Mouse (Mus musculus): Measurements from ENCODE around the gene Neurod4. TPM values are rescaled to one million over a fixed set of nuclear protein-coding genes. Genes with fewer than 3 reads are reported as not detected.

Gene Neurod4
- not detected in 2 replicates for polyA plus RNA-seq (2012; rRNA removed)

DNA sequence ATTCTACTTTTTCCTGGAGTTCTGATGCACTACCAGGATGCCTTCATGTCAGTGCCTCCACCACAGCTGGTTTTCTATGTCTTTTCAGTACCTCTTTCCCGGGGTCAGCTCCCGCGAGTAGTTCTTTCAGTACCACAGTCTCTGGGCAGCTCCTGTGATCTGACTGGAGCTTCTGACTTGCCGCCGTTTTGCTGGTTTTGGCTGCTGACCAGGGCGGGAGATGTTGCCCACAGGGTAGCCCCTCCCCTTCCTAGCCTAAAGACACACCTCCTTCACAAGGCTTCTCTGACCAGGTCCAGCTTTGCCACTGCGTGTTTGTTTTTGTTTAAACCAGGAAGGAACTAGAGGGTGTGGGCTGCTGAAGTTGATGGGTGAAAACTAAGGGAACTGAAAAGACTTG lies at the start of gene Neurod4:
TSS of gene Neurod4 (minus strand) at position 175 of the 400 bp plus-strand sequence.
- TF ChIP-seq CTCF (IDR thresholded peaks at IDR 0.05; ENCODE audit: extremely low read depth, insufficient read length, insufficient replicate concordance, low read depth, low read length) (no peak), POLR2A (IDR thresholded peaks at IDR 0.05; ENCODE audit: low read depth, low read length) (no peak)
- Histone ChIP-seq H3K4me3 (ENCODE audit: low read depth, low read length) (no peak within 1 kb of the TSS), H3K4me1 (ENCODE audit: control insufficient read depth, insufficient read depth, insufficient read length, low read length) (no peaks in the 10 kb centered on the region), H3K27ac (ENCODE audit: insufficient read depth, low read depth, low read length) (no peak within 1 kb of the TSS), H3K27me3 (ENCODE audit: control insufficient read depth, insufficient read depth, low read length) (no peaks in the 10 kb centered on the region), H3K36me3 (ENCODE audit: control insufficient read depth, insufficient read depth, low read length) (no peaks in the 10 kb centered on the region)
- WGBS: 3% methylated on average over 7 of the region's 7 CpGs

GRCm38 (mm10) chr10:130324243-130324642 lies 44.2 kb upstream of the Neurod4 start:
- H3K4me1 ChIP-seq (ENCODE audit: control insufficient read depth, insufficient read depth, insufficient read length, low read length): no peaks in the 10 kb centered on the region
- no peak overlapping the region for H3K27ac ChIP-seq (ENCODE audit: insufficient read depth, low read depth, low read length)
- no peak for TF ChIP-seq CTCF (IDR thresholded peaks at IDR 0.05; ENCODE audit: extremely low read depth, insufficient read length, insufficient replicate concordance, low read depth, low read length)
- no peak for TF ChIP-seq POLR2A (IDR thresholded peaks at IDR 0.05; ENCODE audit: low read depth, low read length)
- WGBS: 74% methylated on average over 4 of the region's 4 CpGs
- H3K36me3 ChIP-seq (ENCODE audit: control insufficient read depth, insufficient read depth, low read length): no peaks in the 10 kb centered on the region
- no peaks in the 10 kb centered on the region for H3K27me3 ChIP-seq (ENCODE audit: control insufficient read depth, insufficient read depth, low read length)
- no peak overlapping the region for H3K4me3 ChIP-seq (ENCODE audit: low read depth, low read length)

GRCm38 (mm10) chr10:130322637-130323036 lies 42.6 kb upstream of the Neurod4 start, which contains the start of gene Tespa1:
Gene Tespa1 (plus strand): TSS chr10:130322870.
- WGBS: 61% methylated on average over 5 of the region's 5 CpGs
- H3K4me3 ChIP-seq (ENCODE audit: low read depth, low read length): no peak within 1 kb of the TSS
- no peak for TF ChIP-seq CTCF (IDR thresholded peaks at IDR 0.05; ENCODE audit: extremely low read depth, insufficient read length, insufficient replicate concordance, low read depth, low read length)
- TF ChIP-seq POLR2A (IDR thresholded peaks at IDR 0.05; ENCODE audit: low read depth, low read length): no peak
- H3K36me3 ChIP-seq (ENCODE audit: control insufficient read depth, insufficient read depth, low read length): no peaks in the 10 kb centered on the region
- H3K4me1 ChIP-seq (ENCODE audit: control insufficient read depth, insufficient read depth, insufficient read length, low read length): no peaks in the 10 kb centered on the region
- H3K27ac ChIP-seq (ENCODE audit: insufficient read depth, low read depth, low read length): no peak within 1 kb of the TSS; the same call in 1 of the 2 replicates
- H3K27me3 ChIP-seq (ENCODE audit: control insufficient read depth, insufficient read depth, low read length): no peaks in the 10 kb centered on the region

DNA sequence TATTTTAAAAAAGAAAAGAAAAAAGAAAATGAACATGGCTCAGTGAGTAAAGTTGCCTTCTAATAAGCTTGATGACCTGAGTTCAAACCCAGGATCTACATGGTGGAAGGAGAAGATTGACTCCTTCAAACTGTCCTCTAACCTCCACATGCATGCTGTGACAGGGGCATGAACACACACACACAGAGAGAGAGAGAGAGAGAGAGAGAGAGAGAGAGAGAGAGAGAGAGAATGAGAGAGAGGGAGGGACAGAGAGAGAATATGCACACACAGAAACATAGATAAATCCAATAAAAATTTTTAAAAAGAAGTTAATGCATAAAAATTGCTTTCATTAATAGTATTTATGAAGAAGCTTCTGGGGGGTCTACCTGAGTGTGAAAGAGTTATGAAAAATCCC lies 42.0 kb upstream of the Neurod4 start:
- no peaks in the 10 kb centered on the region for H3K36me3 ChIP-seq (ENCODE audit: control insufficient read depth, insufficient read depth, low read length)
- no peaks in the 10 kb centered on the region for H3K27me3 ChIP-seq (ENCODE audit: control insufficient read depth, insufficient read depth, low read length)
- TF ChIP-seq POLR2A (IDR thresholded peaks at IDR 0.05; ENCODE audit: low read depth, low read length) (no peak), CTCF (IDR thresholded peaks at IDR 0.05; ENCODE audit: extremely low read depth, insufficient read length, insufficient replicate concordance, low read depth, low read length) (no peak)
- H3K27ac ChIP-seq (ENCODE audit: insufficient read depth, low read depth, low read length): no peak overlapping the region
- no peaks in the 10 kb centered on the region for H3K4me1 ChIP-seq (ENCODE audit: control insufficient read depth, insufficient read depth, insufficient read length, low read length)
- H3K4me3 ChIP-seq (ENCODE audit: low read depth, low read length): no peak overlapping the region

DNA sequence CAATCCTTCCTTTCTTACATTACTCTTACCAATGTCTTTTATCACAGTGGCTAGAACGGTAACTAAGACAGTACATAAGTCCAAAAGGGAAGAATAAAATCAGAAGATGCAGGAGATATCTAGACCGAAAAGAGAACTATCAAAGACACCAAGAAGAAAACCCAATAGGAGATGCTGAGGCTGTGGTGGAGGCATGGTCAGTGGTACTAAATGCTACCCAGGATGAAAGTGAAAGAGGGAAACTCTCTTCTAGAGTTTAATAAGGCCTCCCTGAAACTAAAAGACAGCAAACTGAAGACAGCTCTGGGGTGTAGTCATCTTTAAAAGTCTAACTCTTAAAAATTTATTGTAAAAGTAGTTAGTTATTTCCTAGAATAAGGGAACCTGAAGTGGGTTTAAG lies 40.7 kb upstream of the Neurod4 start:
- H3K4me3 ChIP-seq (ENCODE audit: low read depth, low read length): no peak overlapping the region
- no peaks in the 10 kb centered on the region for H3K36me3 ChIP-seq (ENCODE audit: control insufficient read depth, insufficient read depth, low read length)
- WGBS: 81% methylated on average over 2 of the region's 2 CpGs
- H3K27ac ChIP-seq (ENCODE audit: insufficient read depth, low read depth, low read length): no peak overlapping the region
- no peaks in the 10 kb centered on the region for H3K4me1 ChIP-seq (ENCODE audit: control insufficient read depth, insufficient read depth, insufficient read length, low read length)
- no peak for TF ChIP-seq POLR2A (IDR thresholded peaks at IDR 0.05; ENCODE audit: low read depth, low read length)
- TF ChIP-seq CTCF (IDR thresholded peaks at IDR 0.05; ENCODE audit: extremely low read depth, insufficient read length, insufficient replicate concordance, low read depth, low read length): no peak
- no peaks in the 10 kb centered on the region for H3K27me3 ChIP-seq (ENCODE audit: control insufficient read depth, insufficient read depth, low read length)

DNA sequence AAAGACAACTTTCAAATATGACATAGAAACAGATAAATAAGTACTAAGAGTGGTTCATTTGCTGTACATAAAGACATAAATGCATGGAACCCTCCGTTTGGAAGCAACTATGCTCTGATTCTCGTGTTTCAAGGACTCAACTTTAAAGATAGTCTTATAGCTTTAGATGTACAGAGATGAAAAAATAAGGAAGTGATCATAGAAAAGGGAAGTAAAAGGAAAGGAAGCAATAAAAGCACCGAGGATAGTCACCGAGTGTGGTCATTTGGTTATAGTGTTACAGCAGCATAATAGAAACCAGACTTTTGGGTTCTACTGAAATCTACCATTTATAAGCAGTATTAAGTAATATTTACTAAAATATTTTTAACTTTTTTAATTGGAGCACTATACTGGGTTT lies 38.7 kb upstream of the Neurod4 start:
- TF ChIP-seq CTCF (IDR thresholded peaks at IDR 0.05; ENCODE audit: extremely low read depth, insufficient read length, insufficient replicate concordance, low read depth, low read length) (no peak), POLR2A (IDR thresholded peaks at IDR 0.05; ENCODE audit: low read depth, low read length) (no peak)
- Histone ChIP-seq H3K4me1 (ENCODE audit: control insufficient read depth, insufficient read depth, insufficient read length, low read length) (no peaks in the 10 kb centered on the region), H3K36me3 (ENCODE audit: control insufficient read depth, insufficient read depth, low read length) (no peaks in the 10 kb centered on the region), H3K27ac (ENCODE audit: insufficient read depth, low read depth, low read length) (no peak overlapping the region), H3K27me3 (ENCODE audit: control insufficient read depth, insufficient read depth, low read length) (no peaks in the 10 kb centered on the region), H3K4me3 (ENCODE audit: low read depth, low read length) (no peak overlapping the region)
- 49% methylated on average over 4 of the region's 4 CpGs for WGBS

DNA sequence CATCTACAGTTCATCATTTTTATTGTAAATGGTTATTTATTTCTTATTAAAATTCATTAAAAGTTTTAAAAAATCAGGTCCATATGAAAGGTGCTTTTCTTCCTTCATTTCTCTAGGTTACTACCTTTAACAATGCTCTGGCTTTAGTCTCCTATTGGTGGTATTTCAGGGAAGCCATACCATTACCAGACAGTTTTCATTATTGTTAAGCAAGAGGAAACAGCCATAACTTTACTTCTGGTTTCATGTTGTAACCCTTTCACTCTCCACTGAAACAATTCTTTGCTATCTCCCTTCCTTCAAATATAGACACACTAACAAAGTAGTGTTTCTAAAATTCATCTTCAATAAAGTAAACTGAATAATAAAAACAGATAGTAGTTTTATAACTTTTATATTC lies 35.8 kb upstream of the Neurod4 start:
- H3K4me3 ChIP-seq (ENCODE audit: low read depth, low read length): no peak overlapping the region
- no peaks in the 10 kb centered on the region for H3K36me3 ChIP-seq (ENCODE audit: control insufficient read depth, insufficient read depth, low read length)
- no peaks in the 10 kb centered on the region for H3K4me1 ChIP-seq (ENCODE audit: control insufficient read depth, insufficient read depth, insufficient read length, low read length)
- no peak overlapping the region for H3K27ac ChIP-seq (ENCODE audit: insufficient read depth, low read depth, low read length)
- H3K27me3 ChIP-seq (ENCODE audit: control insufficient read depth, insufficient read depth, low read length): no peaks in the 10 kb centered on the region
- TF ChIP-seq POLR2A (IDR thresholded peaks at IDR 0.05; ENCODE audit: low read depth, low read length) (no peak), CTCF (IDR thresholded peaks at IDR 0.05; ENCODE audit: extremely low read depth, insufficient read length, insufficient replicate concordance, low read depth, low read length) (no peak)
